Mouse (Mus musculus): ENCODE results near the gene 4930470P17Rik.

The 4930470P17Rik gene

GRCm38 (mm10) chr2:170578588-170578987, 23.2 kb downstream of the 4930470P17Rik start:
- no peak for DNase-seq

- no peak for DNase-seq
Measured at GRCm38 (mm10) chr2:170577502-170577901, 24.3 kb downstream of the 4930470P17Rik start.

GRCm38 (mm10) chr2:170576077-170576476, 25.7 kb downstream of the 4930470P17Rik start:
- no peak for DNase-seq

- no peak for DNase-seq
Measured at GRCm38 (mm10) chr2:170564995-170565394, 36.8 kb downstream of the 4930470P17Rik start.

GRCm38 (mm10) chr2:170563956-170564855, 37.6 kb downstream of the 4930470P17Rik start:
- DNase-seq, result no peak

- no peak for DNase-seq
Measured at GRCm38 (mm10) chr2:170552088-170552487, 49.7 kb downstream of the 4930470P17Rik start.

GRCm38 (mm10) chr2:170550240-170550639, 51.6 kb downstream of the 4930470P17Rik start:
- no peak for DNase-seq

- DNase-seq, result no peak
Measured at GRCm38 (mm10) chr2:170549146-170549545, 52.7 kb downstream of the 4930470P17Rik start.

GRCm38 (mm10) chr2:170548046-170548445, 53.8 kb downstream of the 4930470P17Rik start:
- DNase-seq, result no peak

GRCm38 (mm10) chr2:170547526-170547925, 54.3 kb downstream of the 4930470P17Rik start:
- no peak for DNase-seq

- DNase-seq, result no peak
Measured at GRCm38 (mm10) chr2:170545745-170546144, 56.1 kb downstream of the 4930470P17Rik start.

GRCm38 (mm10) chr2:170544950-170545349, 56.9 kb downstream of the 4930470P17Rik start:
- DNase-seq, result no peak

- no peak for DNase-seq
Measured at GRCm38 (mm10) chr2:170544159-170544558, 57.7 kb downstream of the 4930470P17Rik start.

- DNase-seq, result no peak
Measured at GRCm38 (mm10) chr2:170543625-170544024, 58.2 kb downstream of the 4930470P17Rik start.

GRCm38 (mm10) chr2:170539211-170539610, 62.6 kb downstream of the 4930470P17Rik start:
- no peak for DNase-seq

GRCm38 (mm10) chr2:170535841-170536240, 66.0 kb downstream of the 4930470P17Rik start:
- no peak for DNase-seq

GRCm38 (mm10) chr2:170534803-170535174, 67.0 kb downstream of the 4930470P17Rik start:
- no peak for DNase-seq

GRCm38 (mm10) chr2:170534116-170534802, 67.6 kb downstream of the 4930470P17Rik start:
- no peak for DNase-seq

- DNase-seq, result no peak
Measured at GRCm38 (mm10) chr2:170530256-170530655, 71.6 kb downstream of the 4930470P17Rik start.

- no peak for DNase-seq
Measured at GRCm38 (mm10) chr2:170529766-170530165, 72.1 kb downstream of the 4930470P17Rik start.

Data from thymus, postnatal 4 days (tissue).